Mouse (Mus musculus) heart, adult 11 months (tissue): ENCODE data around the gene Krtap21-1.

ENCODE experiments used
- DNase-seq: peaks from one replicate; pipeline ENCODE4 v3.0.0; 2022

Krtap21-1 gene

DNA sequence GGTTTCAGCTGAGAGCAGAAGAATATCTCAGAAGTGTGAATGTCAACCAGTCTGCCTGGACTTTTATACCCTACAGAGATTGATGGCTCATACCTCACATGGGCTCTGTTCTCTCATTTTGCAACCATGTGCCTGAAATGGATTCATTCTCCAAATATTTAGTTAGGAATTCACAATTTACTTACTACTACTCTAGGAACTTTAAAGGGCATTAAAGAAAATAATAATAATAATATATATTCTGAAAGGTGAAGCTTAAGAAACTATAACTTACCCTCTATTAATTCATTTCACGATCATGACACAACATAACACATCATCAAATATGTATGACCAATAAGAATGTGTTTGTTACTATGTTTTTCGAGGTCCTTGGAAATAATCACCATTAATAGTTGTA is at the start of gene Krtap21-1:
Krtap21-1 (minus strand) TSS at position 101 of the 400 bp plus-strand sequence.
- no peak for DNase-seq

- no peak for DNase-seq
Measured at GRCm38 (mm10) chr16:89429586-89429985, 25.9 kb upstream of the Krtap21-1 start.

DNA sequence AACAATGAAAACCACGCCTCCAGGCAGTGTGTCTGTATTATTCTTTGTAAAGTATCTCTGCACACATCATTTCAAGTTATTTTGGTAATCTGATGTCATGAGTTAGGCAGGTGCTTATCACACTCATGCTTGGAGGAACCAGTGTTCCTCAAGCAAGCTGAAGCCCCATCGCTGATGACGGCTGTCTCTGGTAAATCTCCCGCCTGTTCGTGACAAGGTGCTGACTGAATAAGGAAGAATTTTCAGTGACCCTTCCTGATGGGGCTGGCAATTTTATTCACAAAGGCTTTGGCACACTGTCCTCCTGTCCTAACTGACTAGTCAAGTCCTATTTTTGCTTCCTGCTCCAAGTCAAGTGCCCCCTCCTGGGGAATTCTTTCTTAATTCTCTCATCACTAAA is 21.6 kb upstream of the Krtap21-1 start:
- no peak for DNase-seq

- no peak for DNase-seq
Measured at GRCm38 (mm10) chr16:89420011-89420410, 16.3 kb upstream of the Krtap21-1 start, which contains the start of gene Krtap6-2. Krtap6-2 (minus strand) TSS chr16:89420111.

GRCm38 (mm10) chr16:89416311-89416710 is 12.6 kb upstream of the Krtap21-1 start:
- no peak for DNase-seq

GRCm38 (mm10) chr16:89410345-89411068 is 6.8 kb upstream of the Krtap21-1 start:
- DNase-seq, result no peak

DNA sequence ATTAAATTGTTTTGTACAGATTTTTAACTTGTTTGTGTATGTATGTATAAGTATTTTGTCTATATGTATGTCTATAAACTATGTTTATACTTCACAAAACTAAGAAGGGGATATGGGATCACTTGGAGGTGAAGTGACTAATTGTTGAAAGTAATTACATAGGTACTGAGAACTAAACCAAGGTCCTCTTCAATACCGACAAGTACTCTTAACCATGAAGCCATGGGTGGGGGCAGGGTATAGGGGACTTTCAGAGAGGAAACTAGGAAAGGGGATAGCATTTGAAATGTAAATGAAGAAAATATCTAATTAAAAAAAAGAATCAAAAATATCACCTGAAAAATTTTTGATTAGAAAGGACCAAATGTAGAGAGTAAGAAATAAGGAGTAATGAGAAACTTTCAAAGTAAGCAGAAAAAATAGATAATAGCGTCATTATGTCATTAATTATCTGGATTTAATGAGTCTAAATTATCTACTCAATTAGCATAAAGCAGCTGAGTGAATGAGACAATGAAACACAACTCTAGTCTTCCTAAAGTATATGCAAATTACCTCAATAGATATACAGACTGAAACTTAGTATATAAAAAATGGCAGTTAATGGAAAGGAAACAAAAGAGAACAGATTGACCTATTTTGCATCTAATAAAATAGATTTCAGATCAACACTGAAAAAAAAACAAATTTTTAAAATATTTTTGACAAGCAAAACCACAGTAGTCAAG is 30.8 kb downstream of the Krtap21-1 start:
- no peak for DNase-seq
